Mouse (Mus musculus) macrophage (primary cell): ENCODE measurements around the gene Ptcd1. TPM values are rescaled to one million over a fixed set of nuclear protein-coding genes. Genes with fewer than 3 reads are reported as not detected.
A peak's percentile ranks its signal among the peaks of the same experiment; 100 is the strongest.
"Not testable (repeated sequence)": the region's sequence is repeated elsewhere in the genome, so short reads cannot be mapped to it uniquely, and the experiment has no call there.

Experiments
- H3K27ac ChIP-seq: fragments of 350-480 bp; formaldehyde crosslinking; 2 replicates; pipeline ENCODE4 v1.9.0; 2021
- H3K36me3 ChIP-seq: fragments of 350-480 bp; formaldehyde crosslinking; 2 replicates; pipeline ENCODE4 v1.9.0; 2021; ENCODE audit errors: inconsistent target
- H3K4me3 ChIP-seq: fragments of 350-480 bp; formaldehyde crosslinking; 2 replicates; pipeline ENCODE4 v1.9.0; 2021; ENCODE audit errors: inconsistent target
- H3K79me2 ChIP-seq: fragments of 350-480 bp; formaldehyde crosslinking; 2 replicates; pipeline ENCODE4 v1.9.0; 2021; ENCODE audit errors: inconsistent target
- WGBS: methylation state at CpG from one replicate; pipeline ENCODE4 v1.1.7; 2026; ENCODE audit warnings: inconsistent platforms; ENCODE audit not compliant: missing documents; 5-methylcytosine and 5-hydroxymethylcytosine counted together
- polyA plus RNA-seq: library from polyadenylated mRNA; stranded (reverse); fragments of 250-400 nt; gene quantifications from 3 replicates; pipeline ENCODE4 v1.2.4, GENCODE M21; 2018; ENCODE audit warnings: inconsistent platforms

Ptcd1 gene
- polyA plus RNA-seq, 1 experiment from 2014 or later = 8.9 TPM

- WGBS = 11% methylated on average over 6 of the region's 6 CpGs
- H3K79me2 ChIP-seq = peaks cover 75% of the 10 kb centered on the region
- H3K27ac ChIP-seq = peak overlapping the region; percentile 41; the same call in 1 of the 2 replicates
- H3K36me3 ChIP-seq = peaks cover 47% of the 10 kb centered on the region
- peak overlapping the region; percentile 85 for H3K4me3 ChIP-seq
Measured at GRCm38 (mm10) chr5:145138836-145139235, 28.1 kb downstream of the Ptcd1 start.

GRCm38 (mm10) chr5:145133275-145133674 is 33.6 kb downstream of the Ptcd1 start:
- H3K36me3 ChIP-seq = peaks cover 61% of the 10 kb centered on the region
- peaks cover 25% of the 10 kb centered on the region for H3K79me2 ChIP-seq
- H3K27ac ChIP-seq, H3K4me3 ChIP-seq: not testable (repeated sequence)
- 93% methylated on average over 6 of the region's 6 CpGs for WGBS

- Histone ChIP-seq H3K4me3 (no peak overlapping the region), H3K79me2 (peaks cover 6% of the 10 kb centered on the region), H3K36me3 (peaks cover 75% of the 10 kb centered on the region), H3K27ac (no peak overlapping the region)
- WGBS = 70% methylated on average over 3 of the region's 3 CpGs
Measured at GRCm38 (mm10) chr5:145130995-145131394, 35.9 kb downstream of the Ptcd1 start.

- Histone ChIP-seq H3K36me3 (peaks cover 78% of the 10 kb centered on the region), H3K79me2 (peaks cover 11% of the 10 kb centered on the region; the same call in 1 of the 2 replicates), H3K4me3 (no peak overlapping the region), H3K27ac (no peak overlapping the region)
- 57% methylated on average over 11 of the region's 11 CpGs for WGBS
Measured at GRCm38 (mm10) chr5:145130191-145130590, 36.7 kb downstream of the Ptcd1 start.

GRCm38 (mm10) chr5:145129773-145130172 is 37.1 kb downstream of the Ptcd1 start:
- H3K27ac ChIP-seq, H3K4me3 ChIP-seq: not testable (repeated sequence)
- no CpG with 5 or more reads among the region's 6 CpGs for WGBS
- H3K36me3 ChIP-seq = peaks cover 78% of the 10 kb centered on the region
- H3K79me2 ChIP-seq = peaks cover 15% of the 10 kb centered on the region

GRCm38 (mm10) chr5:145129124-145129523 is 37.8 kb downstream of the Ptcd1 start:
- H3K27ac ChIP-seq = no peak overlapping the region
- WGBS = 98% methylated on average over 4 of the region's 4 CpGs

GRCm38 (mm10) chr5:145126580-145126979 is 40.3 kb downstream of the Ptcd1 start:
- Histone ChIP-seq H3K36me3 (peaks cover 80% of the 10 kb centered on the region), H3K27ac (no peak overlapping the region), H3K4me3 (no peak overlapping the region), H3K79me2 (peaks cover 47% of the 10 kb centered on the region)
- 95% methylated on average over 7 of the region's 9 CpGs for WGBS

More at GRCm38 (mm10) chr5:145129124-145129523, 37.8 kb downstream of the Ptcd1 start:
- H3K36me3 ChIP-seq = peaks cover 78% of the 10 kb centered on the region
- H3K4me3 ChIP-seq = no peak overlapping the region
- H3K79me2 ChIP-seq = peaks cover 22% of the 10 kb centered on the region

GRCm38 (mm10) chr5:145123396-145123795 is 43.5 kb downstream of the Ptcd1 start:
- peaks cover 89% of the 10 kb centered on the region for H3K36me3 ChIP-seq
- 94% methylated on average over 17 of the region's 19 CpGs for WGBS
- no peak overlapping the region for H3K27ac ChIP-seq
- no peak overlapping the region for H3K4me3 ChIP-seq
- peaks cover 79% of the 10 kb centered on the region for H3K79me2 ChIP-seq

GRCm38 (mm10) chr5:145120921-145121320 is 46.0 kb downstream of the Ptcd1 start:
- 94% methylated on average over 7 of the region's 7 CpGs for WGBS
- peaks cover 79% of the 10 kb centered on the region for H3K36me3 ChIP-seq
- no peak overlapping the region for H3K27ac ChIP-seq
- H3K79me2 ChIP-seq = peaks cover 97% of the 10 kb centered on the region
- H3K4me3 ChIP-seq = no peak overlapping the region

- Histone ChIP-seq H3K27ac (no peak overlapping the region), H3K36me3 (peaks cover 64% of the 10 kb centered on the region), H3K4me3 (no peak overlapping the region), H3K79me2 (peaks cover 98% of the 10 kb centered on the region)
- 94% methylated on average over 2 of the region's 2 CpGs for WGBS
Measured at GRCm38 (mm10) chr5:145119385-145119784, 47.5 kb downstream of the Ptcd1 start.

- Histone ChIP-seq H3K36me3 (peaks cover 55% of the 10 kb centered on the region), H3K4me3 (no peak overlapping the region), H3K27ac (no peak overlapping the region), H3K79me2 (peaks cover 90% of the 10 kb centered on the region)
- 97% methylated on average over 5 of the region's 5 CpGs for WGBS
Measured at GRCm38 (mm10) chr5:145118461-145118860, 48.4 kb downstream of the Ptcd1 start.

- H3K36me3 ChIP-seq = peaks cover 50% of the 10 kb centered on the region
Measured at GRCm38 (mm10) chr5:145118005-145118404, 48.9 kb downstream of the Ptcd1 start.

GRCm38 (mm10) chr5:145116916-145117315 is 50.0 kb downstream of the Ptcd1 start:
- peak overlapping the region; percentile 84 for H3K4me3 ChIP-seq
- H3K36me3 ChIP-seq = peaks cover 39% of the 10 kb centered on the region
- peaks cover 75% of the 10 kb centered on the region for H3K79me2 ChIP-seq
- H3K27ac ChIP-seq = peak overlapping the region; percentile 99
- 43% methylated on average over 9 of the region's 10 CpGs for WGBS

More at GRCm38 (mm10) chr5:145118005-145118404, 48.9 kb downstream of the Ptcd1 start:
- H3K27ac ChIP-seq = no peak overlapping the region
- peaks cover 86% of the 10 kb centered on the region for H3K79me2 ChIP-seq
- 80% methylated on average over 6 of the region's 6 CpGs for WGBS
- no peak overlapping the region for H3K4me3 ChIP-seq

- peak overlapping the region; percentile 99 for H3K27ac ChIP-seq
- 2% methylated on average over 4 of the region's 4 CpGs for WGBS
- H3K4me3 ChIP-seq = peak overlapping the region; percentile 84
- peaks cover 33% of the 10 kb centered on the region; the same call in 1 of the 2 replicates for H3K36me3 ChIP-seq
- H3K79me2 ChIP-seq = peaks cover 69% of the 10 kb centered on the region
Measured at GRCm38 (mm10) chr5:145116316-145116715, 50.6 kb downstream of the Ptcd1 start.

- Histone ChIP-seq H3K36me3 (peaks cover 28% of the 10 kb centered on the region; the same call in 1 of the 2 replicates), H3K27ac (peak overlapping the region; percentile 99), H3K79me2 (peaks cover 63% of the 10 kb centered on the region), H3K4me3 (peak overlapping the region; percentile 84)
- WGBS = 42% methylated on average over 5 of the region's 5 CpGs
Measured at GRCm38 (mm10) chr5:145115736-145116135, 51.2 kb downstream of the Ptcd1 start.
